Mouse (Mus musculus): ENCODE results near the gene Tusc2.

DNA sequence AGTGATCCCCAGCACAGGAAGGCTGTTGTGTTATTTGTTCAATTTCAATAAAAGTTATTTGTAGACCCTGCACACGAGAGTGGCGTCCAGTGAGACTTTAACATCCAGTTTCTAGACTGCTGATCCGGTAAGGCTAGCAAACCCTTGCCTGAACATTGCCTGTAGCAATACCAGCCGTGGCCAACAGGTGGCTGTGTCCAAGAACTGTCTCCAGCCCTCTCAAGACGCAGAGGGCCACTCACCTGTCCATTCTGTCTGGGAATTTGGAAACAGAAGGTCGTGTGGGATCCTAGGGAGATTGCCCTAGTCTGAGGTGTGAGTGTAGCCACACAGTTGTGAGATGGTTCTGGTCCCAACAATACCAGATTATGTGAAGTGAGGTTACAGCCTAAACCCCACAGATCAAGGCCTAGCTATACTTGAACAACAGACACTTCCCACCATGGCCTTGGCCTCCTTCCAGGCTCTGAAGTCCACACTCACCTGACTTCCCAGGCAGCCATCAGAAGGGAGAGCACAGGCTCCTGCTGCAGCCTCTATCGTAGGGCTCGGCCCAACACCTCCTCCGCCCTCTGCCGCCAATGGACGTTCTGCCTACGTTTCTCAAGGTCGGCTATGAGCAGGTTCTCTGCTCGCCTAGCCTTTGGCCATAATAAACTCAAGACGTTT, 3.1 kb downstream of the Tusc2 start:
- TF ChIP-seq POLR2A (IDR thresholded peaks at IDR 0.05; ENCODE audit: borderline replicate concordance, insufficient read depth, low read length), result no peak
- peak; percentile 86 for TF ChIP-seq CTCF (IDR thresholded peaks at IDR 0.05; ENCODE audit: borderline replicate concordance, insufficient read depth, low read depth, low read length)

Measured in cerebellum, adult 2 months (tissue).